Mouse (Mus musculus): ENCODE measurements around the gene Usp48. TPM values are rescaled to one million over a fixed set of nuclear protein-coding genes. Genes with fewer than 3 reads are reported as not detected.
A peak's percentile ranks its signal among the peaks of the same experiment; 100 is the strongest.

The Usp48 gene
- polyA plus RNA-seq, 1 experiment from 2014 or later: 86.4 TPM

GRCm38 (mm10) chr4:137666958-137667345 is 73.4 kb downstream of the Usp48 start:
- Histone ChIP-seq H3K4me1 (replicated peaks; ENCODE audit: control insufficient read depth, insufficient read depth, low read length) (peaks cover 4% of the 10 kb centered on the region; the same call in 1 of the 2 replicates), H3K9me3 (ENCODE audit: control insufficient read depth, low read length) (no peaks in the 10 kb centered on the region), H3K27ac (ENCODE audit: low read depth, low read length) (no peak overlapping the region), H3K9ac (ENCODE audit: low read length) (no peak overlapping the region), H3K27me3 (ENCODE audit: control insufficient read depth, insufficient read depth, low read length) (peaks cover 7% of the 10 kb centered on the region; the same call in 1 of the 2 replicates), H3K36me3 (ENCODE audit: control insufficient read depth, insufficient read depth, low read length) (no peaks in the 10 kb centered on the region), H3K4me2 (ENCODE audit: low read depth, low read length, severe bottlenecking) (no peak overlapping the region), H3K4me3 (ENCODE audit: low read depth, low read length) (no peak overlapping the region)
- ATAC-seq (replicated peaks; ENCODE audit: low FRiP score): no peak
- no peak for DNase-seq (ENCODE audit: low spot score)
- 76% methylated on average over 8 of the region's 8 CpGs for WGBS

- no peak overlapping the region for H3K9ac ChIP-seq (ENCODE audit: low read length)
- peaks cover 7% of the 10 kb centered on the region; the same call in 1 of the 2 replicates for H3K27me3 ChIP-seq (ENCODE audit: control insufficient read depth, insufficient read depth, low read length)
- ATAC-seq (replicated peaks; ENCODE audit: low FRiP score): no peak
- H3K4me1 ChIP-seq (replicated peaks; ENCODE audit: control insufficient read depth, insufficient read depth, low read length): peaks cover 4% of the 10 kb centered on the region; the same call in 1 of the 2 replicates
- H3K27ac ChIP-seq (ENCODE audit: low read depth, low read length): no peak overlapping the region
- 58% methylated on average over 5 of the region's 5 CpGs for WGBS
- no peaks in the 10 kb centered on the region for H3K36me3 ChIP-seq (ENCODE audit: control insufficient read depth, insufficient read depth, low read length)
- DNase-seq (ENCODE audit: low spot score): no peak
- no peak overlapping the region for H3K4me2 ChIP-seq (ENCODE audit: low read depth, low read length, severe bottlenecking)
- no peaks in the 10 kb centered on the region for H3K9me3 ChIP-seq (ENCODE audit: control insufficient read depth, low read length)
- H3K4me3 ChIP-seq (ENCODE audit: low read depth, low read length): no peak overlapping the region
Measured at GRCm38 (mm10) chr4:137667747-137668146, 74.2 kb downstream of the Usp48 start.

- no peak overlapping the region for H3K9ac ChIP-seq (ENCODE audit: low read length)
- no peaks in the 10 kb centered on the region for H3K36me3 ChIP-seq (ENCODE audit: control insufficient read depth, insufficient read depth, low read length)
- no peak overlapping the region for H3K27ac ChIP-seq (ENCODE audit: low read depth, low read length)
- H3K4me1 ChIP-seq (replicated peaks; ENCODE audit: control insufficient read depth, insufficient read depth, low read length): no peaks in the 10 kb centered on the region
- no peaks in the 10 kb centered on the region for H3K27me3 ChIP-seq (ENCODE audit: control insufficient read depth, insufficient read depth, low read length)
- no peak overlapping the region for H3K4me2 ChIP-seq (ENCODE audit: low read depth, low read length, severe bottlenecking)
- WGBS: 80% methylated on average over 13 of the region's 13 CpGs
- no peak overlapping the region for H3K4me3 ChIP-seq (ENCODE audit: low read depth, low read length)
- ATAC-seq (replicated peaks; ENCODE audit: low FRiP score) (no peak), DNase-seq (ENCODE audit: low spot score) (no peak)
- no peaks in the 10 kb centered on the region for H3K9me3 ChIP-seq (ENCODE audit: control insufficient read depth, low read length)
Measured at GRCm38 (mm10) chr4:137671711-137672500, 78.4 kb downstream of the Usp48 start.

GRCm38 (mm10) chr4:137675566-137675965 is 82.0 kb downstream of the Usp48 start:
- 0 out of 2 replicates have a peak, but pooled peaks cover 2% of the 10 kb centered on the region for H3K4me1 ChIP-seq (replicated peaks; ENCODE audit: control insufficient read depth, insufficient read depth, low read length)
- no peaks in the 10 kb centered on the region for H3K36me3 ChIP-seq (ENCODE audit: control insufficient read depth, insufficient read depth, low read length)
- H3K27ac ChIP-seq (ENCODE audit: low read depth, low read length): no peak overlapping the region
- H3K9ac ChIP-seq (ENCODE audit: low read length): no peak overlapping the region
- 75% methylated on average over 7 of the region's 7 CpGs for WGBS
- H3K4me3 ChIP-seq (ENCODE audit: low read depth, low read length): no peak overlapping the region
- H3K9me3 ChIP-seq (ENCODE audit: control insufficient read depth, low read length): no peaks in the 10 kb centered on the region
- H3K27me3 ChIP-seq (ENCODE audit: control insufficient read depth, insufficient read depth, low read length): peaks cover 3% of the 10 kb centered on the region; the same call in 1 of the 2 replicates
- no peak overlapping the region for H3K4me2 ChIP-seq (ENCODE audit: low read depth, low read length, severe bottlenecking)
- DNase-seq (ENCODE audit: low spot score) (no peak), ATAC-seq (replicated peaks; ENCODE audit: low FRiP score) (no peak)

GRCm38 (mm10) chr4:137676057-137676456 is 82.5 kb downstream of the Usp48 start:
- Histone ChIP-seq H3K36me3 (ENCODE audit: control insufficient read depth, insufficient read depth, low read length) (no peaks in the 10 kb centered on the region), H3K27me3 (ENCODE audit: control insufficient read depth, insufficient read depth, low read length) (peaks cover 6% of the 10 kb centered on the region; the same call in 1 of the 2 replicates), H3K4me3 (ENCODE audit: low read depth, low read length) (no peak overlapping the region), H3K4me1 (replicated peaks; ENCODE audit: control insufficient read depth, insufficient read depth, low read length) (peaks cover 5% of the 10 kb centered on the region; the same call in 1 of the 2 replicates), H3K4me2 (ENCODE audit: low read depth, low read length, severe bottlenecking) (no peak overlapping the region), H3K9me3 (ENCODE audit: control insufficient read depth, low read length) (no peaks in the 10 kb centered on the region), H3K9ac (ENCODE audit: low read length) (no peak overlapping the region), H3K27ac (ENCODE audit: low read depth, low read length) (no peak overlapping the region)
- 11% methylated on average over 11 of the region's 11 CpGs for WGBS
- DNase-seq (ENCODE audit: low spot score) (peak; percentile 90), ATAC-seq (replicated peaks; ENCODE audit: low FRiP score) (no peak)

- 67% methylated on average over 13 of the region's 13 CpGs for WGBS
- H3K9ac ChIP-seq (ENCODE audit: low read length): no peak overlapping the region
- DNase-seq (ENCODE audit: low spot score) (no peak), ATAC-seq (replicated peaks; ENCODE audit: low FRiP score) (no peak)
- H3K4me3 ChIP-seq (ENCODE audit: low read depth, low read length): no peak overlapping the region
- no peaks in the 10 kb centered on the region for H3K36me3 ChIP-seq (ENCODE audit: control insufficient read depth, insufficient read depth, low read length)
- peaks cover 12% of the 10 kb centered on the region for H3K4me1 ChIP-seq (replicated peaks; ENCODE audit: control insufficient read depth, insufficient read depth, low read length)
- H3K4me2 ChIP-seq (ENCODE audit: low read depth, low read length, severe bottlenecking): no peak overlapping the region
- H3K27me3 ChIP-seq (ENCODE audit: control insufficient read depth, insufficient read depth, low read length): peaks cover 14% of the 10 kb centered on the region
- H3K27ac ChIP-seq (ENCODE audit: low read depth, low read length): no peak overlapping the region
- no peaks in the 10 kb centered on the region for H3K9me3 ChIP-seq (ENCODE audit: control insufficient read depth, low read length)
Measured at GRCm38 (mm10) chr4:137676700-137677484, 83.3 kb downstream of the Usp48 start.

- Histone ChIP-seq H3K4me1 (replicated peaks; ENCODE audit: control insufficient read depth, insufficient read depth, low read length) (peaks cover 12% of the 10 kb centered on the region), H3K27me3 (ENCODE audit: control insufficient read depth, insufficient read depth, low read length) (peaks cover 21% of the 10 kb centered on the region), H3K4me2 (ENCODE audit: low read depth, low read length, severe bottlenecking) (no peak overlapping the region), H3K36me3 (ENCODE audit: control insufficient read depth, insufficient read depth, low read length) (no peaks in the 10 kb centered on the region), H3K27ac (ENCODE audit: low read depth, low read length) (no peak overlapping the region), H3K9me3 (ENCODE audit: control insufficient read depth, low read length) (no peaks in the 10 kb centered on the region), H3K4me3 (ENCODE audit: low read depth, low read length) (no peak overlapping the region), H3K9ac (ENCODE audit: low read length) (no peak overlapping the region)
- ATAC-seq (replicated peaks; ENCODE audit: low FRiP score) (no peak), DNase-seq (ENCODE audit: low spot score) (no peak)
- 85% methylated on average over 5 of the region's 5 CpGs for WGBS
Measured at GRCm38 (mm10) chr4:137677906-137678305, 84.4 kb downstream of the Usp48 start.

- DNase-seq (ENCODE audit: low spot score) (no peak), ATAC-seq (replicated peaks; ENCODE audit: low FRiP score) (no peak)
- H3K36me3 ChIP-seq (ENCODE audit: control insufficient read depth, insufficient read depth, low read length): no peaks in the 10 kb centered on the region
- no peak overlapping the region for H3K4me2 ChIP-seq (ENCODE audit: low read depth, low read length, severe bottlenecking)
- no peak overlapping the region for H3K4me3 ChIP-seq (ENCODE audit: low read depth, low read length)
- 81% methylated on average over 9 of the region's 9 CpGs for WGBS
- H3K27ac ChIP-seq (ENCODE audit: low read depth, low read length): no peak overlapping the region
- H3K9ac ChIP-seq (ENCODE audit: low read length): no peak overlapping the region
- peaks cover 14% of the 10 kb centered on the region for H3K4me1 ChIP-seq (replicated peaks; ENCODE audit: control insufficient read depth, insufficient read depth, low read length)
- H3K9me3 ChIP-seq (ENCODE audit: control insufficient read depth, low read length): no peaks in the 10 kb centered on the region
- peaks cover 21% of the 10 kb centered on the region for H3K27me3 ChIP-seq (ENCODE audit: control insufficient read depth, insufficient read depth, low read length)
Measured at GRCm38 (mm10) chr4:137678568-137678967, 85.0 kb downstream of the Usp48 start.
